Mouse (Mus musculus) liver, embryonic 15.5 days (tissue): ENCODE results near the gene Dnm3. TPM values are rescaled to one million over a fixed set of nuclear protein-coding genes. Genes with fewer than 3 reads are reported as not detected.

Experiments used
- ATAC-seq: fragments of 200-750 bp; cut with Nextera tagmentation; 2 replicates; pipeline ENCODE4 v1.8.0; 2017; ENCODE audit warnings: moderate number of reproducible peaks, mild to moderate bottlenecking, moderate library complexity; ENCODE audit not compliant: insufficient read depth
- H3K27ac ChIP-seq: fragments of 300-500 bp; sonication (generic); replicated peaks from 2 replicates; pipeline ENCODE4 v1.5.1; 2015; ENCODE audit warnings: mild to moderate bottlenecking, inconsistent platforms
- H3K27me3 ChIP-seq: fragments of 300-500 bp; sonication (generic); 2 replicates; pipeline ENCODE4 v1.6.1; 2015; ENCODE audit warnings: mild to moderate bottlenecking, inconsistent platforms
- H3K36me3 ChIP-seq: fragments of 300-500 bp; sonication (generic); replicated peaks from 2 replicates; pipeline ENCODE4 v1.6.1; 2015; ENCODE audit warnings: moderate library complexity, mild to moderate bottlenecking, inconsistent platforms
- H3K4me1 ChIP-seq: fragments of 300-500 bp; sonication (generic); replicated peaks from 2 replicates; pipeline ENCODE4 v1.6.1; 2015; ENCODE audit warnings: inconsistent platforms
- H3K4me2 ChIP-seq: fragments of 300-500 bp; sonication (generic); 2 replicates; pipeline ENCODE4 v1.6.1; 2015; ENCODE audit warnings: moderate library complexity, mild to moderate bottlenecking, inconsistent platforms
- H3K4me3 ChIP-seq: fragments of 300-500 bp; sonication (generic); replicated peaks from 2 replicates; pipeline ENCODE4 v1.5.1; 2015; ENCODE audit warnings: mild to moderate bottlenecking, inconsistent platforms
- H3K9ac ChIP-seq: fragments of 300-500 bp; sonication (generic); 2 replicates; pipeline ENCODE4 v1.6.1; 2015; ENCODE audit warnings: moderate library complexity, mild to moderate bottlenecking, inconsistent platforms
- H3K9me3 ChIP-seq: fragments of 300-500 bp; sonication (generic); replicated peaks from 2 replicates; pipeline ENCODE4 v1.6.1; 2016; ENCODE audit warnings: inconsistent platforms
- WGBS: fragments of 180-500 bp; shearing (Covaris S2); methylation state at CpG from one replicate; pipeline ENCODE4 v1.1.7; 2015; ENCODE audit warnings: mixed read lengths; ENCODE audit not compliant: insufficient replicate concordance; 5-methylcytosine and 5-hydroxymethylcytosine counted together
- polyA plus RNA-seq: library from polyadenylated mRNA; unstranded; fragments of >200 nt; fragmentation: Nextera tagmentation; extraction: Ambion mirVana; gene quantifications from 2 replicates; pipeline ENCODE4 v1.2.1, GENCODE M21; 2015

Gene Dnm3
- polyA plus RNA-seq, 1 experiment from 2014 or later: 1.2 TPM

GRCm38 (mm10) chr1:162469752-162470280, 8.0 kb downstream of the Dnm3 start:
- Histone ChIP-seq H3K27ac (no peak overlapping the region), H3K4me1 (no peaks in the 10 kb centered on the region), H3K4me3 (no peak overlapping the region), H3K27me3 (peaks cover 6% of the 10 kb centered on the region; the same call in 1 of the 2 replicates), H3K36me3 (no peaks in the 10 kb centered on the region), H3K9me3 (no peaks in the 10 kb centered on the region), H3K9ac (no peak overlapping the region), H3K4me2 (no peak overlapping the region)
- ATAC-seq: no peak
- 43% methylated on average over 2 of the region's 2 CpGs for WGBS

- Histone ChIP-seq H3K4me1 (no peaks in the 10 kb centered on the region), H3K36me3 (no peaks in the 10 kb centered on the region), H3K4me3 (no peak overlapping the region), H3K9ac (no peak overlapping the region), H3K4me2 (no peak overlapping the region), H3K27ac (no peak overlapping the region), H3K9me3 (no peaks in the 10 kb centered on the region), H3K27me3 (no peaks in the 10 kb centered on the region)
- no peak for ATAC-seq
- 73% methylated on average over 8 of the region's 8 CpGs for WGBS
These were observed 14.2 kb downstream of the Dnm3 start for GRCm38 (mm10) chr1:162463676-162464075.

GRCm38 (mm10) chr1:162458711-162459110, 19.1 kb downstream of the Dnm3 start:
- Histone ChIP-seq H3K4me3 (no peak overlapping the region), H3K27ac (no peak overlapping the region), H3K36me3 (no peaks in the 10 kb centered on the region), H3K9ac (no peak overlapping the region), H3K4me1 (no peaks in the 10 kb centered on the region), H3K27me3 (no peaks in the 10 kb centered on the region), H3K9me3 (no peaks in the 10 kb centered on the region), H3K4me2 (no peak overlapping the region)
- WGBS: 57% methylated on average over 2 of the region's 2 CpGs
- no peak for ATAC-seq

- 73% methylated on average over 6 of the region's 6 CpGs for WGBS
- Histone ChIP-seq H3K4me2 (no peak overlapping the region), H3K4me1 (no peaks in the 10 kb centered on the region), H3K9me3 (no peaks in the 10 kb centered on the region), H3K27ac (no peak overlapping the region), H3K36me3 (no peaks in the 10 kb centered on the region), H3K4me3 (no peak overlapping the region), H3K9ac (no peak overlapping the region), H3K27me3 (no peaks in the 10 kb centered on the region)
- no peak for ATAC-seq
These were observed 21.0 kb downstream of the Dnm3 start for GRCm38 (mm10) chr1:162456861-162457260.

- H3K36me3 ChIP-seq: no peaks in the 10 kb centered on the region
- no peak overlapping the region for H3K4me2 ChIP-seq
- H3K9me3 ChIP-seq: no peaks in the 10 kb centered on the region
- no peaks in the 10 kb centered on the region for H3K27me3 ChIP-seq
- 54% methylated on average over 4 of the region's 4 CpGs for WGBS
- no peak for ATAC-seq
- H3K4me1 ChIP-seq: no peaks in the 10 kb centered on the region
- H3K9ac ChIP-seq: no peak overlapping the region
- H3K27ac ChIP-seq: no peak overlapping the region
- no peak overlapping the region for H3K4me3 ChIP-seq
These were observed 21.4 kb downstream of the Dnm3 start for GRCm38 (mm10) chr1:162456406-162456805.

GRCm38 (mm10) chr1:162453578-162453977, 24.3 kb downstream of the Dnm3 start:
- H3K4me2 ChIP-seq: no peak overlapping the region
- no peak for ATAC-seq
- H3K9ac ChIP-seq: no peak overlapping the region
- 55% methylated on average over 8 of the region's 8 CpGs for WGBS
- H3K4me3 ChIP-seq: no peak overlapping the region
- H3K27me3 ChIP-seq: no peaks in the 10 kb centered on the region
- no peaks in the 10 kb centered on the region for H3K36me3 ChIP-seq
- H3K27ac ChIP-seq: no peak overlapping the region
- H3K4me1 ChIP-seq: no peaks in the 10 kb centered on the region
- no peaks in the 10 kb centered on the region for H3K9me3 ChIP-seq

GRCm38 (mm10) chr1:162453030-162453429, 24.8 kb downstream of the Dnm3 start:
- H3K36me3 ChIP-seq: no peaks in the 10 kb centered on the region
- H3K9me3 ChIP-seq: no peaks in the 10 kb centered on the region
- no peak for ATAC-seq
- 62% methylated on average over 6 of the region's 6 CpGs for WGBS
- no peak overlapping the region for H3K27ac ChIP-seq
- H3K9ac ChIP-seq: no peak overlapping the region
- no peak overlapping the region for H3K4me3 ChIP-seq
- no peaks in the 10 kb centered on the region for H3K4me1 ChIP-seq
- no peak overlapping the region for H3K4me2 ChIP-seq
- H3K27me3 ChIP-seq: no peaks in the 10 kb centered on the region

GRCm38 (mm10) chr1:162449161-162449909, 28.5 kb downstream of the Dnm3 start:
- no peaks in the 10 kb centered on the region for H3K9me3 ChIP-seq
- ATAC-seq: peak; percentile 64
- WGBS: 52% methylated on average over 3 of the region's 3 CpGs

GRCm38 (mm10) chr1:162444805-162445204, 33.0 kb downstream of the Dnm3 start:
- H3K27ac ChIP-seq: no peak overlapping the region
- WGBS: 26% methylated on average over 8 of the region's 8 CpGs
- no peak for ATAC-seq

More at GRCm38 (mm10) chr1:162449161-162449909, 28.5 kb downstream of the Dnm3 start:
- no peak overlapping the region for H3K4me3 ChIP-seq
- H3K4me1 ChIP-seq: no peaks in the 10 kb centered on the region
- no peak overlapping the region for H3K9ac ChIP-seq
- H3K36me3 ChIP-seq: no peaks in the 10 kb centered on the region
- no peak overlapping the region for H3K4me2 ChIP-seq
- H3K27ac ChIP-seq: no peak overlapping the region
- H3K27me3 ChIP-seq: no peaks in the 10 kb centered on the region

GRCm38 (mm10) chr1:162439576-162439975, 38.3 kb downstream of the Dnm3 start:
- Histone ChIP-seq H3K4me3 (no peak overlapping the region), H3K36me3 (no peaks in the 10 kb centered on the region), H3K27me3 (no peaks in the 10 kb centered on the region), H3K9me3 (no peaks in the 10 kb centered on the region), H3K9ac (no peak overlapping the region), H3K4me1 (no peaks in the 10 kb centered on the region), H3K4me2 (no peak overlapping the region), H3K27ac (no peak overlapping the region)
- no peak for ATAC-seq

More at GRCm38 (mm10) chr1:162444805-162445204, 33.0 kb downstream of the Dnm3 start:
- Histone ChIP-seq H3K27me3 (no peaks in the 10 kb centered on the region), H3K4me1 (no peaks in the 10 kb centered on the region), H3K9me3 (no peaks in the 10 kb centered on the region), H3K4me2 (no peak overlapping the region), H3K36me3 (no peaks in the 10 kb centered on the region), H3K4me3 (no peak overlapping the region), H3K9ac (no peak overlapping the region)

- Histone ChIP-seq H3K4me3 (no peak overlapping the region), H3K27me3 (no peaks in the 10 kb centered on the region), H3K4me2 (no peak overlapping the region), H3K36me3 (no peaks in the 10 kb centered on the region), H3K27ac (no peak overlapping the region), H3K9ac (no peak overlapping the region), H3K4me1 (no peaks in the 10 kb centered on the region), H3K9me3 (no peaks in the 10 kb centered on the region)
- no peak for ATAC-seq
- 71% methylated on average over 3 of the region's 3 CpGs for WGBS
These were observed 41.2 kb downstream of the Dnm3 start for GRCm38 (mm10) chr1:162436672-162437071.

GRCm38 (mm10) chr1:162428904-162429303, 48.9 kb downstream of the Dnm3 start:
- no peaks in the 10 kb centered on the region for H3K9me3 ChIP-seq
- WGBS: 17% methylated on average over 2 of the region's 2 CpGs
- no peak for ATAC-seq
- no peak overlapping the region for H3K27ac ChIP-seq
- H3K27me3 ChIP-seq: no peaks in the 10 kb centered on the region
- no peaks in the 10 kb centered on the region for H3K36me3 ChIP-seq
- H3K4me1 ChIP-seq: no peaks in the 10 kb centered on the region
- no peak overlapping the region for H3K4me2 ChIP-seq
- no peak overlapping the region for H3K9ac ChIP-seq
- no peak overlapping the region for H3K4me3 ChIP-seq
